Mouse (Mus musculus) testis, adult 2 months (tissue): ENCODE data around the gene Gng7.

ENCODE experiments used
- CTCF ChIP-seq: fragments of 200-500 bp; IDR thresholded peaks from 2 replicates; pipeline ENCODE4 v1.5.1; 2012; ENCODE audit warnings: low read depth, mild to moderate bottlenecking, inconsistent platforms, low read length, moderate library complexity; ENCODE audit not compliant: control insufficient read depth, insufficient read depth, insufficient replicate concordance
- POLR2A ChIP-seq: fragments of 200-500 bp; IDR thresholded peaks from 2 replicates; pipeline ENCODE4 v1.6.1; 2012; ENCODE audit warnings: low read depth, mild to moderate bottlenecking, inconsistent platforms, low read length, moderate library complexity; ENCODE audit not compliant: control insufficient read depth

DNA sequence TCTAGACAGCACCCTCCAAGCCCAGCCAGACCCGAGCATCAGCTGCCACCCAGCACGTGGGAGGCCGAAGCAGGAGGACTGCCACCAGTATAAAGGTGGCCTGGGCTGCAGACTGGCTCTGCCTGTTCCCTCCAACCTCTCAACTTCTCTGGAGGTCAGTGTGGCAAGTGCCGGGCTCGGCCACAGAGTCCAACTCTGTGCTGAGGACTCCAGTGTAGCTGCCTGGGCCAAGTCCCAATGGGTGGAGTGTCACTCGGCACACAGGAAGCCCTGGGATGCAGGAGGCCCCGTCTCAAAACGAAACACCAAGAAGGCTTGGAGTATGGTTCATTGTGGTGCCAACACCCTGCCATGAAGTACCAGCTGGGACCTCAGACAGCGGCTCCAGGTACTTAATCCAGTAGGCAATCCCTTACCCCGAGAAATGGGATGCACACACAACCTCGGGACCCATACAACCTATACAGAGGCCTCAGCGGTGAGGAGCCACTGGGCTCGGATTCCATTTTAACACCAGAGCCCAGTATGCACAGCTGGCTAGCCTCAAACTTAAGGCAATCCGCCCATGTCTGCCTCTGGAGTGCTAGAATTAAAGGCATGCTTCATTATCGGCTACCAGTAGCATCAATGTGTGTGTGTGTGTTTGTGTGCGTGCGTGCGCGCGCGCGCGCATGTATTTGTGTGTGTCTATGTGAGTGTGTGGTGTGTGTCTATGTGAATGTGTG, 42.8 kb upstream of the Gng7 start:
- no peak for TF ChIP-seq POLR2A
- TF ChIP-seq CTCF = no peak
